Mouse (Mus musculus) erythroblast, embryonic 14.5 days (primary cell): Measurements from ENCODE around the gene Aff3.

Experiments
- GATA1 ChIP-seq: IDR thresholded peaks from 2 replicates; pipeline ENCODE4 v1.6.1; 2012; ENCODE audit warnings: low read length, inconsistent platforms, mixed read lengths
- TAL1 ChIP-seq: IDR thresholded peaks from 3 replicates; pipeline ENCODE4 v1.6.1; 2012; ENCODE audit warnings: low read length, inconsistent platforms, mixed read lengths

DNA sequence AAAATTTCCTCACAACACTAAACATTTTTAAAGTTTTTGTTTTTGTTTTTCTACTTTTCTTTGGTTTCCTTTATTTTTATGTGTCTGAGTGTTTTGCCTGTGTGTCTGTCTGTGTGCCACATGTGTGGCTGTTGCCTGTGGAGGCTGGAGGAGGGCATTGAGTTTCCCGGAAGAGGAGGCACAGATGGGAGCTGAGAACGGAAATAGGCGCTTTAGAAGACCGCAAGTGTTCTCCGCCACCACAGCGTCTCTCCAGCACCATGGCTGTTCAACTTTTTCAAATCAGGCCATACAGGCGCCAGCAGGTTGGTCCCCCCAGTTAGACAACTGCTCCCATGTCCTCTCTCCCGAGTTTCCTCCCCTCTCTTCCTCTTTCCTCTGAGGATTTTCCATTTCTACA lies 155.5 kb downstream of the Aff3 start:
- TF ChIP-seq GATA1 (no peak), TAL1 (no peak)
